Mouse (Mus musculus): Measurements from ENCODE around the gene Crygc. TPM values are rescaled to one million over a fixed set of nuclear protein-coding genes. Genes with fewer than 3 reads are reported as not detected.
"Not testable (repeated sequence)": the region's sequence is repeated elsewhere in the genome, so short reads cannot be mapped to it uniquely, and the experiment has no call there.

The Crygc gene
- polyA plus RNA-seq, 1 experiment from 2014 or later, result not detected

- no peak overlapping the region for H3K4me3 ChIP-seq (ENCODE audit: low read length)
- H3K4me2 ChIP-seq (ENCODE audit: low read depth, low read length), result no peak overlapping the region
- H3K9me3 ChIP-seq (ENCODE audit: control insufficient read depth, low read length), result no peaks in the 10 kb centered on the region
- ATAC-seq (ENCODE audit: low read depth), result no peak
- H3K4me1 ChIP-seq (replicated peaks; ENCODE audit: control insufficient read depth, insufficient read depth, low read length), result no peaks in the 10 kb centered on the region
- H3K9ac ChIP-seq (ENCODE audit: low read length), result no peak overlapping the region
- no peak overlapping the region for H3K27ac ChIP-seq (ENCODE audit: low read length)
- no peaks in the 10 kb centered on the region for H3K36me3 ChIP-seq (ENCODE audit: control insufficient read depth, insufficient read depth, low read length)
- no peaks in the 10 kb centered on the region for H3K27me3 ChIP-seq (ENCODE audit: control insufficient read depth, insufficient read depth, low read depth, low read length)
These were observed 5.6 kb downstream of the Crygc start for GRCm38 (mm10) chr1:65067842-65068241.

DNA sequence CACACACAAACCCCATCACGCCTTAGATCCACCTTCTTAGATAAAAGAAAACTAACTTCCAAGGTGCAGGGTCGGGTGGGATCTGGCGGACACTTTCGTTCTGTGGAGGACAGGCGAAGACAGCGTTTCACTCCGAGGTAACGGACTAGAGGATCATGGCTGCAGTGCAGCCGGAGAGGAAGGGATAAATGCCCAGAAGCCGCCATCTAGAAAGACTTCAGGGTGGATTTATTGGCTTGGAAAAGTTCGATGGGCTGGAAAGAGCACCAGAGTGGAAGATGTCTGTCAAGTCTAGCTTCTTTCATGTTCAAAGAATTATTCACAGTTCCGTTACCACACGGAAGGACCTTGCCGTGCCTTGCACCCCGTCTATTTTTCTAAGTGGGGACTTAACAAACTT, 9.3 kb downstream of the Crygc start:
- H3K27ac ChIP-seq (ENCODE audit: low read length), result no peak overlapping the region
- no peak overlapping the region for H3K4me2 ChIP-seq (ENCODE audit: low read depth, low read length)
- no peak overlapping the region for H3K4me3 ChIP-seq (ENCODE audit: low read length)
- H3K27me3 ChIP-seq (ENCODE audit: control insufficient read depth, insufficient read depth, low read depth, low read length), result no peaks in the 10 kb centered on the region
- H3K4me1 ChIP-seq (replicated peaks; ENCODE audit: control insufficient read depth, insufficient read depth, low read length), result no peaks in the 10 kb centered on the region
- ATAC-seq (ENCODE audit: low read depth), result no peak
- H3K9ac ChIP-seq (ENCODE audit: low read length), result no peak overlapping the region
- 77% methylated on average over 15 of the region's 15 CpGs for WGBS
- H3K36me3 ChIP-seq (ENCODE audit: control insufficient read depth, insufficient read depth, low read length), result no peaks in the 10 kb centered on the region
- no peaks in the 10 kb centered on the region for H3K9me3 ChIP-seq (ENCODE audit: control insufficient read depth, low read length)

DNA sequence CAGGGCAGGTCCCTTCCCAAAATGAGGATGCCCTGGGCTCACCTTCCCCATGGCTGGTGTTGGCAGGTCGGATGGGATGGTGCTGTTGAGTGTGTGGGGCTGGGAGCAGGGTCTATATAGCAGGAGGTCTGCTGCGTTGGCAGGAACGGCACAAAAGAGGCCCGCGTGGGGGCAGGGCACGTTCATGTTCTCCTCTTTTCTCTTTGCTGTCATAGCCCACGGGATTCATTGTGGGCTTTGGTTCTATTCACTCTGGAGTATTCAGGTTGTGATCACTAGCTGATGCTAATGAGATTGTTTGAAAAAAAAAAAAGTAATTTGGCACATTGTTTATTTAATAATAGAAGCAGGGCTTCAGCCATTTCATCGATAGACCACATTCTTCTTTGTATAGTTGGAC, 10.1 kb downstream of the Crygc start, which contains the start of gene Crygd:
Gene Crygd, minus strand, starts transcription at position 101 of the 400 bp plus-strand sequence.
- 85% methylated on average over 8 of the region's 8 CpGs for WGBS
- Histone ChIP-seq H3K27ac (ENCODE audit: low read length) (no peak within 1 kb of the TSS), H3K4me1 (replicated peaks; ENCODE audit: control insufficient read depth, insufficient read depth, low read length) (no peaks in the 10 kb centered on the region), H3K27me3 (ENCODE audit: control insufficient read depth, insufficient read depth, low read depth, low read length) (no peaks in the 10 kb centered on the region), H3K9me3 (ENCODE audit: control insufficient read depth, low read length) (no peaks in the 10 kb centered on the region), H3K4me3 (ENCODE audit: low read length) (no peak within 1 kb of the TSS), H3K4me2 (ENCODE audit: low read depth, low read length) (no peak within 1 kb of the TSS), H3K36me3 (ENCODE audit: control insufficient read depth, insufficient read depth, low read length) (no peaks in the 10 kb centered on the region), H3K9ac (ENCODE audit: low read length) (no peak within 1 kb of the TSS)
- ATAC-seq (ENCODE audit: low read depth), result no peak

- no peak overlapping the region for H3K27ac ChIP-seq (ENCODE audit: low read length)
- H3K9me3 ChIP-seq (ENCODE audit: control insufficient read depth, low read length), result no peaks in the 10 kb centered on the region
- no peaks in the 10 kb centered on the region for H3K36me3 ChIP-seq (ENCODE audit: control insufficient read depth, insufficient read depth, low read length)
- H3K4me2 ChIP-seq (ENCODE audit: low read depth, low read length), result no peak overlapping the region
- 35% methylated on average over 2 of the region's 2 CpGs for WGBS
- no peak overlapping the region for H3K9ac ChIP-seq (ENCODE audit: low read length)
- no peaks in the 10 kb centered on the region for H3K27me3 ChIP-seq (ENCODE audit: control insufficient read depth, insufficient read depth, low read depth, low read length)
- no peak for ATAC-seq (ENCODE audit: low read depth)
- no peak overlapping the region for H3K4me3 ChIP-seq (ENCODE audit: low read length)
- no peaks in the 10 kb centered on the region for H3K4me1 ChIP-seq (replicated peaks; ENCODE audit: control insufficient read depth, insufficient read depth, low read length)
These were observed 21.3 kb downstream of the Crygc start for GRCm38 (mm10) chr1:65052140-65052539.

GRCm38 (mm10) chr1:65051696-65052095, 21.8 kb downstream of the Crygc start:
- H3K4me3 ChIP-seq (ENCODE audit: low read length), result no peak overlapping the region
- no peaks in the 10 kb centered on the region for H3K4me1 ChIP-seq (replicated peaks; ENCODE audit: control insufficient read depth, insufficient read depth, low read length)
- H3K9me3 ChIP-seq (ENCODE audit: control insufficient read depth, low read length), result no peaks in the 10 kb centered on the region
- ATAC-seq (ENCODE audit: low read depth), result no peak
- H3K36me3 ChIP-seq (ENCODE audit: control insufficient read depth, insufficient read depth, low read length), result no peaks in the 10 kb centered on the region
- no peak overlapping the region for H3K4me2 ChIP-seq (ENCODE audit: low read depth, low read length)
- 64% methylated on average over 7 of the region's 7 CpGs for WGBS
- H3K9ac ChIP-seq (ENCODE audit: low read length), result no peak overlapping the region
- H3K27ac ChIP-seq (ENCODE audit: low read length), result no peak overlapping the region
- no peaks in the 10 kb centered on the region for H3K27me3 ChIP-seq (ENCODE audit: control insufficient read depth, insufficient read depth, low read depth, low read length)

GRCm38 (mm10) chr1:65050952-65051351, 22.5 kb downstream of the Crygc start, which contains the start of gene Cryge:
Gene Cryge (minus strand): TSS chr1:65051149.
- not testable (repeated sequence) for H3K9me3 ChIP-seq (ENCODE audit: control insufficient read depth, low read length); H3K27ac ChIP-seq (ENCODE audit: low read length); H3K27me3 ChIP-seq (ENCODE audit: control insufficient read depth, insufficient read depth, low read depth, low read length); H3K4me3 ChIP-seq (ENCODE audit: low read length); H3K9ac ChIP-seq (ENCODE audit: low read length); H3K4me2 ChIP-seq (ENCODE audit: low read depth, low read length); H3K36me3 ChIP-seq (ENCODE audit: control insufficient read depth, insufficient read depth, low read length); H3K4me1 ChIP-seq (replicated peaks; ENCODE audit: control insufficient read depth, insufficient read depth, low read length); ATAC-seq (ENCODE audit: low read depth)
- 45% methylated on average over 10 of the region's 12 CpGs for WGBS

DNA sequence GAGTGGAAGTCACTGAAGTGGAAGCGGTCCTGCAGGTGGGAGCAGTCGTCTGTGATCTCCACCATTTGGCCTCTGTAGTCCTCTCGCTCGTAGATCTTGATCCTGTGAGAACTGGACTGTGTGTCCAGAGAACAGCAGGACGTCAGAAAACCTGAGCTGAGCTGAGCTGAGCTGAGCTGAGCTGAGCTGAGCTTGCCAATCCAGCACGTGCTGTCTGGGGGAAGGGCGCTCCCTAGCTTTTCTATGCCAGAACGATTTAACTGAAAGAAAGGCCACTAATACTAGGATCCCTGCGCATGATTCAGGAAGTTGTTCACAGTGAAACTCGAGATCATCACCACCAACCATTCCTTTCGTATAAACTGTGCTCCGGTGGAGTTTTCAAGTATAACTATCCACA, 24.7 kb downstream of the Crygc start:
- WGBS, result 51% methylated on average over 12 of the region's 12 CpGs
- H3K36me3 ChIP-seq (ENCODE audit: control insufficient read depth, insufficient read depth, low read length), result no peaks in the 10 kb centered on the region
- H3K27me3 ChIP-seq (ENCODE audit: control insufficient read depth, insufficient read depth, low read depth, low read length), result no peaks in the 10 kb centered on the region
- H3K4me1 ChIP-seq (replicated peaks; ENCODE audit: control insufficient read depth, insufficient read depth, low read length), result no peaks in the 10 kb centered on the region
- no peaks in the 10 kb centered on the region for H3K9me3 ChIP-seq (ENCODE audit: control insufficient read depth, low read length)
- H3K27ac ChIP-seq (ENCODE audit: low read length), result no peak overlapping the region
- H3K4me3 ChIP-seq (ENCODE audit: low read length), result no peak overlapping the region
- no peak overlapping the region for H3K9ac ChIP-seq (ENCODE audit: low read length)
- no peak for ATAC-seq (ENCODE audit: low read depth)
- no peak overlapping the region for H3K4me2 ChIP-seq (ENCODE audit: low read depth, low read length)

DNA sequence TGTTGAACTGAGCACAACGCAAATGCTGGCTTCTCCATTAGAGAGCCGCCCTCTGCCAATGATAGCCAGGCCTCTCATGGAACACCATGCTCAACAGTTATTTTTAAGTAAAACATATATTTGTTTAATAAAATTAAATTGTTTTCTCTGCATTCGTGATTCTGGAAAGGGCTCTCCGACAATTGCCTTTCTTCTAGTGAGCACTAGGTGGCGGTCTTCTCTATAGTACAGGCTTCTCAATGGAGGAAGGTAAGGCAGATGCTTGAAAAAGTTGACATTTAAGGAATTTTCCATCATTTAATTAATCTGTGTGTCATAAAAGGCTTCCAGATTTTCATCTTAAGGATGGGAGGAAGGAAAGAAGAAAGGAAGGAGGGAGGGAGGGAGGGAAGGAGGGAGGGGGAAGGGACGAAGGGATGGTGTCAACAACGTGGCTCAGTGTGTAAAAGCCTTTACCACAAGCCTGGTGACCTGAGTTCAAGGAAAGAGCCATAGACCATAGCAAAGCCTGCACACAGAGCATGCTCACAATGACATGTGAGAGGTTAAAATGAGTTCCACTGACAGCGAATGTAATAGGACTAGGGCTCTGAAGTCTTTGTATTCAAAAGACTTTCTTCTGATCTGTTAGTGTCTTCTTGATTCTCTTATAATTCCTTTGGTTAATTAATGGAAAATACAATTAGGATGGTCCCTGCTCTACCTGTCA, 26.9 kb downstream of the Crygc start:
- H3K4me3 ChIP-seq (ENCODE audit: low read length), result no peak overlapping the region
- no peak overlapping the region for H3K27ac ChIP-seq (ENCODE audit: low read length)
- 36% methylated on average over 8 of the region's 8 CpGs for WGBS
- no peak overlapping the region; the same call in 1 of the 2 replicates for H3K4me2 ChIP-seq (ENCODE audit: low read depth, low read length)
- no peaks in the 10 kb centered on the region for H3K9me3 ChIP-seq (ENCODE audit: control insufficient read depth, low read length)
- H3K4me1 ChIP-seq (replicated peaks; ENCODE audit: control insufficient read depth, insufficient read depth, low read length), result no peaks in the 10 kb centered on the region
- H3K9ac ChIP-seq (ENCODE audit: low read length), result no peak overlapping the region
- ATAC-seq (ENCODE audit: low read depth), result no peak
- H3K27me3 ChIP-seq (ENCODE audit: control insufficient read depth, insufficient read depth, low read depth, low read length), result no peaks in the 10 kb centered on the region
- H3K36me3 ChIP-seq (ENCODE audit: control insufficient read depth, insufficient read depth, low read length), result no peaks in the 10 kb centered on the region

DNA sequence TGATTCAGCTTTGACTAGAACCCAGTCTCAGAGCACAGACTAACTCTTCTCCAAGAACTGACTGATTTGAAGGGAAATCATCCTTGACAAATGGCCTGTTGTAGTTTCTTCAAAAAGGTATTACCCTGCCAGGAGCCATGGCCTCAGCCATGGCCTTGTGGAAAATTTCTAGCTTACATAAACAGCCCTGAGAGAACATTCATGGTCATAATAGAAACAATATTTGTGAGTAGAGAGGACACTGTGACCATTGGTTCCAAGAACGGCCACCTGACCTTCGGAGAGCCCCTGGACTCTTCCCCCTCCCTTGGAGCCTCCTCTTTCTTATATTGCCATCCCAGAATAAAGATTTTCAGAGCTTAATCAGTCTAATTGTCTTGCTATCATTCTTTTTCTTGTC, 30.1 kb downstream of the Crygc start:
- H3K4me2 ChIP-seq (ENCODE audit: low read depth, low read length), result no peak overlapping the region
- ATAC-seq (ENCODE audit: low read depth), result no peak
- no peak overlapping the region for H3K9ac ChIP-seq (ENCODE audit: low read length)
- H3K27ac ChIP-seq (ENCODE audit: low read length), result no peak overlapping the region
- H3K36me3 ChIP-seq (ENCODE audit: control insufficient read depth, insufficient read depth, low read length), result no peaks in the 10 kb centered on the region
- H3K27me3 ChIP-seq (ENCODE audit: control insufficient read depth, insufficient read depth, low read depth, low read length), result no peaks in the 10 kb centered on the region
- WGBS, result 85% methylated on average over 2 of the region's 2 CpGs
- no peaks in the 10 kb centered on the region for H3K4me1 ChIP-seq (replicated peaks; ENCODE audit: control insufficient read depth, insufficient read depth, low read length)
- no peaks in the 10 kb centered on the region for H3K9me3 ChIP-seq (ENCODE audit: control insufficient read depth, low read length)
- H3K4me3 ChIP-seq (ENCODE audit: low read length), result no peak overlapping the region

GRCm38 (mm10) chr1:65041837-65042236, 31.7 kb downstream of the Crygc start:
- no peak overlapping the region for H3K4me3 ChIP-seq (ENCODE audit: low read length)
- no peaks in the 10 kb centered on the region for H3K9me3 ChIP-seq (ENCODE audit: control insufficient read depth, low read length)
- no peaks in the 10 kb centered on the region for H3K4me1 ChIP-seq (replicated peaks; ENCODE audit: control insufficient read depth, insufficient read depth, low read length)
- no peak overlapping the region for H3K27ac ChIP-seq (ENCODE audit: low read length)
- H3K27me3 ChIP-seq (ENCODE audit: control insufficient read depth, insufficient read depth, low read depth, low read length), result no peaks in the 10 kb centered on the region
- ATAC-seq (ENCODE audit: low read depth), result no peak
- H3K9ac ChIP-seq (ENCODE audit: low read length), result no peak overlapping the region
- WGBS, result 88% methylated on average over 3 of the region's 3 CpGs
- H3K36me3 ChIP-seq (ENCODE audit: control insufficient read depth, insufficient read depth, low read length), result no peaks in the 10 kb centered on the region
- no peak overlapping the region for H3K4me2 ChIP-seq (ENCODE audit: low read depth, low read length)
